Mouse (Mus musculus): ENCODE data around the gene Spryd4. TPM values are rescaled to one million over a fixed set of nuclear protein-coding genes. Genes with fewer than 3 reads are reported as not detected.
A peak's percentile ranks its signal among the peaks of the same experiment; 100 is the strongest.

The Spryd4 gene
- polyA plus RNA-seq, 2 experiments: 22.3 to 36.9 TPM

DNA sequence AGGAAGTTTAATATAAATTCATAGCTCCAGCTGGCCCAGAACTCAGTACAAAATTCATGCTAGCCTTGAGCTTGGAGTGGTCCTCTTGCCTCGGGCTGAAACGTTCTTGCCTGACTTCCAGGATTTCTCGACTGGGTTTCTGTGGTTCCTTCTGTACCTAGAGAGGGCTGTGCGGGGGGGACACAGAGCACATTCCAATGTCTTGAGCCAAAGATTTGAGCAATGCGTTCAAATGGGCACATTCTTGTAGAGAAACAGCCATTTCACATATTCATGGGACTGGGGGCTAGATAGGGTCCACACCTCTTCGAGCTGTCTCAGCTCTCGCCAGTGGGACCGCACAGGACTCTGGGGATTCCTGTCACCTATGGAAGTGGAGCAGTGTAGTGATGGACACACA, 44.3 kb upstream of the Spryd4 start:
- DNase-seq (ENCODE audit: low spot score): no peak
- ATAC-seq (ENCODE audit: low FRiP score, low read depth): no peak
- no peak overlapping the region for H3K9ac ChIP-seq (ENCODE audit: low read depth, low read length, severe bottlenecking)

GRCm38 (mm10) chr10:128253677-128254255, 42.2 kb upstream of the Spryd4 start, which contains the start of gene Apon:
Gene Apon, plus strand, starts transcription at chr10:128254096.
- no peaks in the 10 kb centered on the region for H3K27me3 ChIP-seq (ENCODE audit: control insufficient read depth, insufficient read depth, low read length)
- no peak within 1 kb of the TSS for H3K4me2 ChIP-seq (replicated peaks; ENCODE audit: low read depth, low read length, severe bottlenecking)

More for the DNA sequence above, 44.3 kb upstream of the Spryd4 start:
- Histone ChIP-seq H3K4me2 (replicated peaks; ENCODE audit: low read depth, low read length, severe bottlenecking) (no peak overlapping the region), H3K4me3 (replicated peaks; ENCODE audit: low read length) (no peak overlapping the region), H3K36me3 (ENCODE audit: control insufficient read depth, insufficient read depth, low read length) (peaks cover 19% of the 10 kb centered on the region), H3K27ac (replicated peaks; ENCODE audit: low read depth, low read length) (no peak overlapping the region), H3K27me3 (ENCODE audit: control insufficient read depth, insufficient read depth, low read length) (no peaks in the 10 kb centered on the region), H3K9me3 (ENCODE audit: control insufficient read depth, low read length) (no peaks in the 10 kb centered on the region), H3K4me1 (ENCODE audit: control insufficient read depth, insufficient read depth, low read length) (no peaks in the 10 kb centered on the region)
- TF ChIP-seq POLR2A (IDR thresholded peaks at IDR 0.05; ENCODE audit: borderline replicate concordance, extremely low read depth, insufficient read depth, insufficient read length): no peak
- 85% methylated on average over 8 of the region's 8 CpGs for WGBS

GRCm38 (mm10) chr10:128250565-128250964, 39.0 kb upstream of the Spryd4 start:
- no peak overlapping the region for H3K9ac ChIP-seq (ENCODE audit: low read depth, low read length, severe bottlenecking)
- no peak for TF ChIP-seq POLR2A (IDR thresholded peaks at IDR 0.05; ENCODE audit: borderline replicate concordance, extremely low read depth, insufficient read depth, insufficient read length)
- WGBS: 91% methylated on average over 13 of the region's 13 CpGs
- H3K36me3 ChIP-seq (ENCODE audit: control insufficient read depth, insufficient read depth, low read length): peaks cover 72% of the 10 kb centered on the region
- H3K27me3 ChIP-seq (ENCODE audit: control insufficient read depth, insufficient read depth, low read length): no peaks in the 10 kb centered on the region
- no peak overlapping the region for H3K4me2 ChIP-seq (replicated peaks; ENCODE audit: low read depth, low read length, severe bottlenecking)
- no peak overlapping the region for H3K27ac ChIP-seq (replicated peaks; ENCODE audit: low read depth, low read length)
- H3K4me1 ChIP-seq (ENCODE audit: control insufficient read depth, insufficient read depth, low read length): no peaks in the 10 kb centered on the region
- no peak overlapping the region for H3K4me3 ChIP-seq (replicated peaks; ENCODE audit: low read length)
- DNase-seq (ENCODE audit: low spot score) (no peak), ATAC-seq (ENCODE audit: low FRiP score, low read depth) (no peak)
- H3K9me3 ChIP-seq (ENCODE audit: control insufficient read depth, low read length): no peaks in the 10 kb centered on the region

More at GRCm38 (mm10) chr10:128253677-128254255, 42.2 kb upstream of the Spryd4 start, which contains the start of gene Apon:
- Histone ChIP-seq H3K4me1 (ENCODE audit: control insufficient read depth, insufficient read depth, low read length) (no peaks in the 10 kb centered on the region), H3K9me3 (ENCODE audit: control insufficient read depth, low read length) (no peaks in the 10 kb centered on the region), H3K9ac (ENCODE audit: low read depth, low read length, severe bottlenecking) (no peak within 1 kb of the TSS), H3K36me3 (ENCODE audit: control insufficient read depth, insufficient read depth, low read length) (peaks cover 40% of the 10 kb centered on the region), H3K4me3 (replicated peaks; ENCODE audit: low read length) (no peak within 1 kb of the TSS), H3K27ac (replicated peaks; ENCODE audit: low read depth, low read length) (no peak within 1 kb of the TSS)
- DNase-seq (ENCODE audit: low spot score) (no peak), ATAC-seq (ENCODE audit: low FRiP score, low read depth) (no peak)
- TF ChIP-seq POLR2A (IDR thresholded peaks at IDR 0.05; ENCODE audit: borderline replicate concordance, extremely low read depth, insufficient read depth, insufficient read length): no peak
- WGBS: 80% methylated on average over 4 of the region's 4 CpGs

DNA sequence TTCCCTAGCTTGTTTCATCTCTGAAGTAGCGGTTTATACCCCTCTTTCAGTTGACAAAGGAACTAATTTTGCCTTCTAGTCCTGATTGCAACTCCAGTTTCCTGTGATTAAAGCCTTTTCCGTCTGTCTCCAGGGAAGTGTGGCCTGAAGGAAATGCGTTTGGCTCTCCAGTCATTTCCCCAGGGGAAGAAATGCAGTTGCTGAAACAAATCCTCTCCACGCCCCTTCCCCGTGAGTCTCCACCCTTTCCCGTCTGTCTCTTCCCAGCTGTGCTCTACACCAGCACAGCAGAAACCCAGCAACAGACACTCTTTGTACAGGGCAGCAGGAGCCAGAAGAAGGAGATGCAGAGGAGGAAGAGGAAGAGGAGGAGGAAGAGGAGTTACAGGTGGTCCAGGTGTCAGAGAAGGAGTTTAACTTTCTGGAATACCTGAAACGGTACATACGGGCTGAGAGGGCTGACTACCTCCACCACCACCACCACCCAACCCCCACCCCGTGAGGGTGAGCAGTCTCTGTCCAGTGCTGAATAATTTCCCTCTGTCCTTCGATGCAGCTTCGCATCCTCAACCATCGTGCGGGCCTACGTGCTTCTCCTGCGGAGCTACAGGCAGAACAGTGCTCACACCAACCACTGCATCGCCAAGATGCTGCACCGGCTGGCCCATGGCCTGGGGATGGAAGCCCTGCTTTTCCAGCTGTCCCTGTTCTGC, 35.6 kb upstream of the Spryd4 start:
- ATAC-seq (ENCODE audit: low FRiP score, low read depth): no peak
- no peak overlapping the region for H3K27ac ChIP-seq (replicated peaks; ENCODE audit: low read depth, low read length)
- TF ChIP-seq POLR2A (IDR thresholded peaks at IDR 0.05; ENCODE audit: borderline replicate concordance, extremely low read depth, insufficient read depth, insufficient read length): no peak

GRCm38 (mm10) chr10:128244121-128244520, 32.5 kb upstream of the Spryd4 start:
- Histone ChIP-seq H3K9me3 (ENCODE audit: control insufficient read depth, low read length) (no peaks in the 10 kb centered on the region), H3K9ac (ENCODE audit: low read depth, low read length, severe bottlenecking) (no peak overlapping the region), H3K4me2 (replicated peaks; ENCODE audit: low read depth, low read length, severe bottlenecking) (no peak overlapping the region), H3K36me3 (ENCODE audit: control insufficient read depth, insufficient read depth, low read length) (peaks cover 93% of the 10 kb centered on the region), H3K27me3 (ENCODE audit: control insufficient read depth, insufficient read depth, low read length) (no peaks in the 10 kb centered on the region), H3K4me3 (replicated peaks; ENCODE audit: low read length) (no peak overlapping the region), H3K27ac (replicated peaks; ENCODE audit: low read depth, low read length) (no peak overlapping the region), H3K4me1 (ENCODE audit: control insufficient read depth, insufficient read depth, low read length) (no peaks in the 10 kb centered on the region)
- TF ChIP-seq POLR2A (IDR thresholded peaks at IDR 0.05; ENCODE audit: borderline replicate concordance, extremely low read depth, insufficient read depth, insufficient read length): no peak
- ATAC-seq (ENCODE audit: low FRiP score, low read depth): no peak
- no peak for DNase-seq (ENCODE audit: low spot score)
- WGBS: 93% methylated on average over 15 of the region's 15 CpGs

More for the DNA sequence above, 35.6 kb upstream of the Spryd4 start:
- no peak overlapping the region for H3K4me3 ChIP-seq (replicated peaks; ENCODE audit: low read length)
- peak; percentile 57 for DNase-seq (ENCODE audit: low spot score)
- no peaks in the 10 kb centered on the region for H3K4me1 ChIP-seq (ENCODE audit: control insufficient read depth, insufficient read depth, low read length)
- WGBS: 81% methylated on average over 17 of the region's 17 CpGs
- H3K9me3 ChIP-seq (ENCODE audit: control insufficient read depth, low read length): no peaks in the 10 kb centered on the region
- H3K36me3 ChIP-seq (ENCODE audit: control insufficient read depth, insufficient read depth, low read length): peaks cover 96% of the 10 kb centered on the region
- H3K27me3 ChIP-seq (ENCODE audit: control insufficient read depth, insufficient read depth, low read length): no peaks in the 10 kb centered on the region
- H3K9ac ChIP-seq (ENCODE audit: low read depth, low read length, severe bottlenecking): no peak overlapping the region
- no peak overlapping the region for H3K4me2 ChIP-seq (replicated peaks; ENCODE audit: low read depth, low read length, severe bottlenecking)
